Mouse (Mus musculus): ENCODE results near the gene Nav2. TPM values are rescaled to one million over a fixed set of nuclear protein-coding genes. Genes with fewer than 3 reads are reported as not detected.

Gene Nav2
- total and polyA plus RNA-seq, 3 experiments: under 0.01 TPM; not detected in 2

GRCm38 (mm10) chr7:48871292-48871691 lies 37.2 kb upstream of the Nav2 start:
- dilution Hi-C loops (cut with MboI; ENCODE audit: extremely low pct_ligation_motif_present, extremely low pct_unique_long_range_greater_than_20kb, low sequenced_read_pairs): no loop called here
- TF ChIP-seq JUND (conservative IDR thresholded peaks at IDR 0.05; ENCODE audit: low read depth, low read length): no peak
- no peak for TF ChIP-seq UBTF (IDR thresholded peaks at IDR 0.05; ENCODE audit: low read depth, low read length)
- no peak for TF ChIP-seq CTCF (conservative IDR thresholded peaks at IDR 0.05 in 1 of 2, IDR thresholded peaks at IDR 0.05 in 1 of 2; ENCODE audit: low read depth in 2 of 2, low read length in 2 of 2)
- TF ChIP-seq NELFE (IDR thresholded peaks at IDR 0.05; ENCODE audit: low read depth, low read length): no peak
- TF ChIP-seq ZNF384 (IDR thresholded peaks at IDR 0.05; ENCODE audit: low read depth, low read length): no peak
- no peak for TF ChIP-seq NRF1 (IDR thresholded peaks at IDR 0.05; ENCODE audit: low read depth, low read length)
- no peak for TF ChIP-seq TCF12 (IDR thresholded peaks at IDR 0.05; ENCODE audit: low read depth, low read length)
- no peak for TF ChIP-seq RAD21 (IDR thresholded peaks at IDR 0.05; ENCODE audit: low read depth, low read length)
- TF ChIP-seq ELF1 (IDR thresholded peaks at IDR 0.05; ENCODE audit: low read depth, low read length): no peak
- no peak for TF ChIP-seq KAT2A (IDR thresholded peaks at IDR 0.05; ENCODE audit: insufficient replicate concordance, low read length)
- no peak for TF ChIP-seq SIN3A (IDR thresholded peaks at IDR 0.05; ENCODE audit: low read length)
- TF ChIP-seq ZC3H11A (IDR thresholded peaks at IDR 0.05; ENCODE audit: low read depth, low read length): no peak
- no peak for TF ChIP-seq MYC (IDR thresholded peaks at IDR 0.05; ENCODE audit: low read depth, low read length)
- no peak for TF ChIP-seq MAX (IDR thresholded peaks at IDR 0.05; ENCODE audit: low read length)
- no peak for TF ChIP-seq SMC3 (IDR thresholded peaks at IDR 0.05; ENCODE audit: low read depth, low read length)
- no peak for TF ChIP-seq CHD2 (IDR thresholded peaks at IDR 0.05; ENCODE audit: low read length)
- TF ChIP-seq E2F4 (IDR thresholded peaks at IDR 0.05; ENCODE audit: insufficient replicate concordance, low read depth, low read length): no peak
- TF ChIP-seq MEF2A (IDR thresholded peaks at IDR 0.05; ENCODE audit: borderline replicate concordance, low read depth, low read length): no peak
- TF ChIP-seq ETS1 (conservative IDR thresholded peaks at IDR 0.05; ENCODE audit: low read depth, low read length): no peak
- Histone ChIP-seq H3K79me2 (replicated peaks; ENCODE audit: control insufficient read depth, extremely low read depth, insufficient read depth, poor library complexity, severe bottlenecking) (no peaks in the 10 kb centered on the region), H3K4me3 (replicated peaks in 1 of 3; ENCODE audit: low read depth in 2 of 3, low read length in 2 of 3, poor library complexity in 1 of 3) (no peak overlapping the region), H3K9me3 (replicated peaks; ENCODE audit: low read length) (no peaks in the 10 kb centered on the region), H3K4me1 (ENCODE audit: control insufficient read depth in 1 of 2, insufficient read depth in 2 of 2) (no peaks in the 10 kb centered on the region), H3K9ac (ENCODE audit: insufficient read depth, low read depth) (no peak overlapping the region), H3K27me3 (replicated peaks) (no peaks in the 10 kb centered on the region), H3K4me2 (ENCODE audit: insufficient read depth, low read depth, poor library complexity, severe bottlenecking) (no peak overlapping the region), H3K36me3 (replicated peaks in 1 of 2; ENCODE audit: control insufficient read depth in 1 of 2, insufficient read depth in 1 of 2, low read length in 1 of 2) (peaks cover 63 to 93% of the 10 kb centered on the region in 2 experiments), H3K27ac (ENCODE audit: insufficient read depth, low read depth) (no peak overlapping the region)
- in situ Hi-C loops (cut with MboI; ENCODE audit: low pct_ligation_motif_present, low pct_unique_long_range_greater_than_20kb, low sequenced_read_pairs): no loop called here
- no peak for DNase-seq (ENCODE audit: extremely low read depth)

- in situ Hi-C loops (cut with MboI; ENCODE audit: low pct_ligation_motif_present, low pct_unique_long_range_greater_than_20kb, low sequenced_read_pairs): loop anchor here (5.0 kb wide), 1 partner anchor 118 kb away; no protein-coding TSS in a partner anchor
- H3K36me3 ChIP-seq (replicated peaks in 1 of 2; ENCODE audit: control insufficient read depth in 1 of 2, insufficient read depth in 1 of 2, low read length in 1 of 2): peaks cover 55 to 79% of the 10 kb centered on the region in 2 experiments
- H3K27ac ChIP-seq (ENCODE audit: insufficient read depth, low read depth): no peak overlapping the region
- TF ChIP-seq POLR2AphosphoS2 (IDR thresholded peaks at IDR 0.05; ENCODE audit: low read depth, low read length): no peak
- TF ChIP-seq NRF1 (IDR thresholded peaks at IDR 0.05; ENCODE audit: low read depth, low read length): no peak
- TF ChIP-seq MAFK (IDR thresholded peaks at IDR 0.05; ENCODE audit: insufficient replicate concordance, low read length): no peak
- no peak for TF ChIP-seq RCOR1 (conservative IDR thresholded peaks at IDR 0.05; ENCODE audit: low read depth, low read length)
- TF ChIP-seq E2F4 (IDR thresholded peaks at IDR 0.05; ENCODE audit: insufficient replicate concordance, low read depth, low read length): no peak
- no peak for TF ChIP-seq MEF2A (IDR thresholded peaks at IDR 0.05; ENCODE audit: borderline replicate concordance, low read depth, low read length)
- no peak for TF ChIP-seq HCFC1 (IDR thresholded peaks at IDR 0.05; ENCODE audit: low read depth, low read length)
- TF ChIP-seq ZNF384 (IDR thresholded peaks at IDR 0.05; ENCODE audit: low read depth, low read length): no peak
- dilution Hi-C loops (cut with MboI; ENCODE audit: extremely low pct_ligation_motif_present, extremely low pct_unique_long_range_greater_than_20kb, low sequenced_read_pairs): no loop called here
- H3K4me3 ChIP-seq (replicated peaks in 1 of 3; ENCODE audit: low read depth in 2 of 3, low read length in 2 of 3, poor library complexity in 1 of 3): no peak overlapping the region
- H3K9me3 ChIP-seq (replicated peaks; ENCODE audit: low read length): no peaks in the 10 kb centered on the region
- H3K4me1 ChIP-seq (ENCODE audit: control insufficient read depth in 1 of 2, insufficient read depth in 2 of 2): peaks cover 2 to 8% of the 10 kb centered on the region in 2 experiments; a peak in 3 of 4 replicates
- no peaks in the 10 kb centered on the region for H3K27me3 ChIP-seq (replicated peaks)
- no peak overlapping the region for H3K9ac ChIP-seq (ENCODE audit: insufficient read depth, low read depth)
- H3K4me2 ChIP-seq (ENCODE audit: insufficient read depth, low read depth, poor library complexity, severe bottlenecking): no peak overlapping the region
- H3K79me2 ChIP-seq (replicated peaks; ENCODE audit: control insufficient read depth, extremely low read depth, insufficient read depth, poor library complexity, severe bottlenecking): no peaks in the 10 kb centered on the region; the same call in 1 of the 2 replicates
- DNase-seq (ENCODE audit: extremely low read depth): no peak
Observed at GRCm38 (mm10) chr7:48875096-48875495, 33.4 kb upstream of the Nav2 start.
